Mouse (Mus musculus) neural tube, embryonic 13.5 days (tissue): ENCODE measurements at regions not wholly inside any gene's neighbourhood (a gene's known extent, or its start where the extent isn't known, plus 50 kb on each side); places are given as distances from the start of the nearest gene placed in this dataset.

ENCODE experiments used
- ATAC-seq: fragments of 200-750 bp; cut with Nextera tagmentation; 2 replicates; pipeline ENCODE4 v1.8.0; 2017; ENCODE audit warnings: low read depth, mild to moderate bottlenecking, moderate TSS enrichment, moderate library complexity
- H3K27ac ChIP-seq: fragments of 300-500 bp; sonication (generic); replicated peaks from 2 replicates; pipeline ENCODE4 v1.5.1; 2015; ENCODE audit warnings: moderate library complexity, mild to moderate bottlenecking, inconsistent platforms
- H3K27me3 ChIP-seq: fragments of 300-500 bp; sonication (generic); 2 replicates; pipeline ENCODE4 v1.6.1; 2015; ENCODE audit warnings: mild to moderate bottlenecking, inconsistent platforms
- H3K36me3 ChIP-seq: fragments of 300-500 bp; sonication (generic); 2 replicates; pipeline ENCODE4 v1.6.1; 2015; ENCODE audit warnings: mild to moderate bottlenecking, inconsistent platforms
- H3K4me1 ChIP-seq: fragments of 300-500 bp; sonication (generic); replicated peaks from 2 replicates; pipeline ENCODE4 v1.6.1; 2015; ENCODE audit warnings: inconsistent platforms
- H3K4me2 ChIP-seq: fragments of 300-500 bp; sonication (generic); 2 replicates; pipeline ENCODE4 v1.6.1; 2015; ENCODE audit warnings: inconsistent platforms, mild to moderate bottlenecking, moderate library complexity
- H3K4me3 ChIP-seq: fragments of 300-500 bp; sonication (generic); 2 replicates; pipeline ENCODE4 v1.5.1; 2015; ENCODE audit warnings: mild to moderate bottlenecking, inconsistent platforms
- H3K9ac ChIP-seq: fragments of 300-500 bp; sonication (generic); 2 replicates; pipeline ENCODE4 v1.6.1; 2015; ENCODE audit warnings: moderate library complexity, mild to moderate bottlenecking, inconsistent platforms
- H3K9me3 ChIP-seq: fragments of 300-500 bp; sonication (generic); 2 replicates; pipeline ENCODE4 v1.6.1; 2016; ENCODE audit warnings: inconsistent platforms
- WGBS: fragments of 180-500 bp; shearing (Covaris S2); methylation state at CpG from one replicate; pipeline ENCODE4 v1.1.7; 2015; 5-methylcytosine and 5-hydroxymethylcytosine counted together

DNA sequence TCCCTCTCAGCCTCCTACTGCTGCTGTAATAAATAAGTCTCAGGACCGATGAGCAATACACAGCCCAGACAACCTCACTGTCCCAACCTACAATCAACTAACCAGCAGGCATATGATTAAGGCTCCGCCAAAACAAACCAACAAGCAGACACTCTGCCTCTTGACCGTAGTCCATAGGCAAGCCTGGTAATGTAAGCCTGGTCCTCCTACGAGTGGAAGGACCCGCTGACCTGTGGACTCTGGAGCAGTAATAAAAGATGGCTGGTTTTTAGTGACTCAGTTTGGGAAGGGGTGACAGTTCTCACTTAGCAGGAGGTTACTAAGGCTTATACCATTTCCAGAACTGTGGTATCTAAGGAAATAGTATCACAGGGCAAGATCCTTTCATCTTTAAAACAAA is 53.4 kb downstream of the Gm47996 start:
- 86% methylated on average over 5 of the region's 5 CpGs for WGBS
- Histone ChIP-seq H3K27me3 (no peaks in the 10 kb centered on the region), H3K9me3 (no peaks in the 10 kb centered on the region), H3K27ac (no peak overlapping the region), H3K36me3 (no peaks in the 10 kb centered on the region), H3K4me2 (no peak overlapping the region), H3K9ac (no peak overlapping the region), H3K4me3 (no peak overlapping the region), H3K4me1 (no peaks in the 10 kb centered on the region)
- ATAC-seq = no peak

DNA sequence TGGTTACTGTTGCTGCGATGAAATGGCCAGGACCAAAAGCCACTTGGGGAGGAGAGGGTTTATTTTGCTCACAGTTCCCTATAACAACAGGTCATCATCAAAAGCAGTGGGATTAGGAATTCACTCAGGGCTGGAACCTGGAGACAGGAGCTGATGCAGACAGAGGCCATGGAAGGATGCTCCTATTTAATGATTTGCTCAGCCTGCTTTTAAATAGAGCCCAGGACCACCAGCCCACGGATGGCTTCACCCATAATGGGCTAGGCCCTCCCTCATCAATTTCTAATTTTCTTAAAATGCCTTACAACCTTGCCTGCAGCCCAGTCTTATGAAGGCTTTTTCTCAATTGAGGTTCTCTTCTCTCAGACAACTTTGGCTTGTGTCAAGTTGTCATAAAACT is 53.9 kb downstream of the Gm47996 start:
- Histone ChIP-seq H3K9ac (no peak overlapping the region), H3K4me2 (no peak overlapping the region), H3K4me3 (no peak overlapping the region), H3K9me3 (no peaks in the 10 kb centered on the region), H3K36me3 (no peaks in the 10 kb centered on the region), H3K27me3 (no peaks in the 10 kb centered on the region), H3K27ac (no peak overlapping the region), H3K4me1 (no peaks in the 10 kb centered on the region)
- no peak for ATAC-seq
- 74% methylated on average over 2 of the region's 2 CpGs for WGBS

DNA sequence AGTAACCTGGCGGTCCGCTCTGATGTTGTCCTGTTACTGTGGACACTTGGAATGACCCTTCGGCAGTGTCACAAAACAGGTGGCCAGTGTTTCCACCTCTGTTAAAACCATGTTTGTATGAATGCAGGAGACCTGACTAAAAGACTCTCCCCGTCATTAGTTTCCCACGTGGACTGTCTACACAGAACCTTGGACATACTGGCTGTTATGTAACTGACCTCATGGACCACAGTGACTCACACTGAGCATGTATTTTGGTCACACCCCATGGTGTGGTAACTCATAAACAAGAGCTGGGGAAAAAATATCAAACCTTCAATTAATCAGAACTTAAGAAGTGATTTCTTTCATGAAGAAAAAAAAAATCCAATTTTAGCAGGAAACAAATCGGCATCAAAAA is 54.9 kb downstream of the Gm47996 start:
- no peak overlapping the region for H3K27ac ChIP-seq
- H3K4me1 ChIP-seq = no peaks in the 10 kb centered on the region
- H3K4me2 ChIP-seq = no peak overlapping the region
- no peak overlapping the region for H3K4me3 ChIP-seq
- no peak for ATAC-seq
- H3K9me3 ChIP-seq = no peaks in the 10 kb centered on the region
- 96% methylated on average over 6 of the region's 6 CpGs for whole genome bisulfite sequencing
- H3K36me3 ChIP-seq = no peaks in the 10 kb centered on the region
- H3K9ac ChIP-seq = no peak overlapping the region
- no peaks in the 10 kb centered on the region for H3K27me3 ChIP-seq

DNA sequence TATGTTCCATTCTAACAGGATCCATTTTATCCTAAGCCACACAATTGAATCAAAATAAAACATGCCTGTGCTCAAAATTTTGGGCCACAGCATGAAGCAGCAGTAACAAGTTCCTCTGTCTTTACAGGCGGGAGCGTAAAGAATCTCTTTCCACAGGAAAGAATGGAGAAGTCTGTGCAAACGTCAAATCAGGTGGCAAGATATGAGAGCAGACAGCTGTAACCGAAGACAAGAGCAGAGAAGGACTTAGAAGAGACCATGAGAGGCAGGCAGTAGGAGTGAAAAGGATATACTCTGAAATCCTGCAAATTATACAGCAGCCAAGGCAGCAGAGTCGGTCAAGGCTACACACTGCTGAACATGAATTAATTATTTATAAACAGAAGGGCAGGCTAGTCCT is 55.7 kb downstream of the Gm47996 start:
- no peak for ATAC-seq
- H3K27me3 ChIP-seq = no peaks in the 10 kb centered on the region
- 74% methylated on average over 5 of the region's 5 CpGs for WGBS
- no peaks in the 10 kb centered on the region for H3K36me3 ChIP-seq
- H3K27ac ChIP-seq = no peak overlapping the region
- no peak overlapping the region for H3K4me3 ChIP-seq
- H3K4me1 ChIP-seq = no peaks in the 10 kb centered on the region
- no peaks in the 10 kb centered on the region for H3K9me3 ChIP-seq
- H3K9ac ChIP-seq = no peak overlapping the region
- H3K4me2 ChIP-seq = no peak overlapping the region

DNA sequence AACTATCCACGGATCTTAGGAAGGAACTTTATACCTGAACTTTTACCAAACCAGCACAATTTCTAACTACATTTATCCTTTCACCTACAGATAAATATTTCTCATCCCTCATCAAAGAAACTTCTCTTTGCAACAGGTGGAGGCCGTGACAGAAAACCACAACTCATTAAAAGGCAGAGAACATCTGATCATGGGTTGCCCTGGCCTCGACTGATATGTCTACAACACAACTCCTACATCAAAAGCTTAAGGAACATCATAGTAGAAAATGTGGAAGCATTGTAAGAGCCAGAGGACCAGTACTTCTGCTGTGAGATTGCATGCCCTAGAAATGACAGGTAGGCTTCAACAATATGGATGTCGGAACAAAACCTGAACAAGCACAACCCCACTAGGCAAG is 56.8 kb downstream of the Gm47996 start:
- Histone ChIP-seq H3K36me3 (no peaks in the 10 kb centered on the region), H3K27ac (no peak overlapping the region), H3K4me3 (no peak overlapping the region), H3K9ac (no peak overlapping the region), H3K4me2 (no peak overlapping the region), H3K9me3 (no peaks in the 10 kb centered on the region), H3K4me1 (no peaks in the 10 kb centered on the region), H3K27me3 (no peaks in the 10 kb centered on the region)
- no peak for ATAC-seq
- WGBS = 89% methylated on average over 4 of the region's 4 CpGs

DNA sequence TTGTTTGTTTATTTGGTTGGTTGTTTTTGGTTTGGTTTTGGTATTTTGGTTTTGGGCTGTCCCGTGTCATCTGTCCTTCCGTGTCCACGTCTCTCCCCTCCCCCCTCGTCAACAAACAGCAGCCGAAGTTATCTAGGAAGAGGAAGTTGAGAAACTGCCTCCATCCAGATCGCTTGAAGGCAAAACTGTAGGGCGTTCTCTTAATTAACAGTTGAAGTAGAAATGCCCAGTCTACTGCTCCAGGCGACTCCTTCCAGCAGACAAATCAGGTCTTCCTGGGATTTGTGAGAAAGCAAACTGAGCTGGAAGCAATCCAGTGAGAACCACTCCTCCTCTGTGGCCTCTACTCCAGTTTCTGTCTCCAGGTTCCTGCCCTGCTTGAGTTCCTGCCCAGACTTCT is 60.8 kb downstream of the Gm47996 start:
- H3K36me3 ChIP-seq = no peaks in the 10 kb centered on the region
- WGBS = 90% methylated on average over 8 of the region's 8 CpGs
- H3K4me1 ChIP-seq = no peaks in the 10 kb centered on the region

DNA sequence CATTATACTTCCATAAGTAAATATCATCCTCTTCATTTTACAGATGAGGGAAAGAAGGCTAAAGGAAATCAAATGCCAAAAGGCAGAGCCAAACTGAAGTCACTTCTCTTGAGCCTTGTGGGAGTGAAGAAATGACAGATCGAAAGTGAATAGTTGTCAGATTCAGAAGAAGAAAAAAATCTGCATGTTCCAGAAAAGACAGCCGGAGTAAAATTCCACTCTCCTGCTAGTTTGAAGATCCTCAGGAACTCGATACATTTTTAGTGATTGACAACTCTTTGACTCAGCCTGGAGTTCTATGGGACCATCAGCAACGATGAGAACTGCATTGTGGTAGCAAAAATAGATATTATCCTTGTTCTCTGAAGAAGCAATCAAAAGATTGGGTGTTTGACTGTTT is 64.4 kb downstream of the Gm47996 start:
- Histone ChIP-seq H3K27me3 (no peaks in the 10 kb centered on the region), H3K9ac (no peak overlapping the region), H3K27ac (no peak overlapping the region), H3K4me2 (no peak overlapping the region), H3K4me3 (no peak overlapping the region), H3K36me3 (no peaks in the 10 kb centered on the region), H3K9me3 (no peaks in the 10 kb centered on the region), H3K4me1 (no peaks in the 10 kb centered on the region)
- 92% methylated on average over 4 of the region's 4 CpGs for WGBS
- no peak for ATAC-seq

More for the DNA sequence above, 60.8 kb downstream of the Gm47996 start:
- Histone ChIP-seq H3K4me2 (no peak overlapping the region), H3K9me3 (no peaks in the 10 kb centered on the region), H3K4me3 (no peak overlapping the region), H3K27me3 (no peaks in the 10 kb centered on the region), H3K27ac (no peak overlapping the region), H3K9ac (no peak overlapping the region)
- no peak for ATAC-seq

DNA sequence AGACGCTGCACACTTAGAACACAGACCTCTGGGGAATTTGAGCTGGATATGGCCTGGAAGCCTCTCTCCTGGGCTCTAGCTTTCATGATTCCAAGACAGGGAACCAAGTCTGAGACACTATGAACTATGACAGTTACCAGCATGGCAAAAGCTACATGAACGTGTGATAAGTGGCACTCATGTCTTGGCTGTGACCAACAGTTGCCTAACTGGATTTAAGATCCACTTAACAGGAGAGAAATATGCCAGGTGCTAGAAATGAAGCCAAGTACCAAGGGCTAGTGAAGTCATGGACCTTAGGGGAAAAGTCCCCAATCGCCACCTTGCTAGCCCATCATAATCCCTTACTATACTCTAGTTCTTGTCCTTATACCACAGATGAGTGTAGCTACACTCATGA is 65.7 kb downstream of the Gm47996 start:
- 0 out of 2 replicates have a peak, but pooled peaks cover 3% of the 10 kb centered on the region for H3K9me3 ChIP-seq
- H3K4me3 ChIP-seq = no peak overlapping the region
- no peak for ATAC-seq
- H3K4me1 ChIP-seq = no peaks in the 10 kb centered on the region
- WGBS = 90% methylated on average over 3 of the region's 3 CpGs
- H3K36me3 ChIP-seq = no peaks in the 10 kb centered on the region
- no peak overlapping the region for H3K4me2 ChIP-seq
- no peak overlapping the region for H3K9ac ChIP-seq
- H3K27ac ChIP-seq = no peak overlapping the region
- H3K27me3 ChIP-seq = no peaks in the 10 kb centered on the region

DNA sequence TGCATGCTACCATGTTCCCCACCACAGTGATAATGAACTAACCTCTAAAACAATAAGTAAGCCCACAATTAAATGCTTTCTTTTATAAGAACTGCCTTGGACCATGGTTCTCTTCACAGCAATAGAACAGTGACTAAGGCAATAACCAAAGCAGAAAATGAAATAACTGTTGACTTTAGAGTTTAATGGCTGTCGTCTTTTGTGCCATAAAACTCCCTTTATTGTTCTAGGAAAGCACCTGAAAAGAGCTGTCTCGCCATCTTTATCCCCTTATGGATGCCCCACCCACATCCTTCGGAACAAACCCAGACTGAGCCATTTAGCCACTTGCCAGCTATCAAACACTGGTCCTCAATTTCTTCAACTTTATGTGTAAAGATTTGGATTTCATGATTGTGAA is 64.3 kb upstream of the Ivns1abp start:
- H3K4me3 ChIP-seq = no peak overlapping the region
- no peak for ATAC-seq
- 50% methylated on average over 3 of the region's 3 CpGs for WGBS

DNA sequence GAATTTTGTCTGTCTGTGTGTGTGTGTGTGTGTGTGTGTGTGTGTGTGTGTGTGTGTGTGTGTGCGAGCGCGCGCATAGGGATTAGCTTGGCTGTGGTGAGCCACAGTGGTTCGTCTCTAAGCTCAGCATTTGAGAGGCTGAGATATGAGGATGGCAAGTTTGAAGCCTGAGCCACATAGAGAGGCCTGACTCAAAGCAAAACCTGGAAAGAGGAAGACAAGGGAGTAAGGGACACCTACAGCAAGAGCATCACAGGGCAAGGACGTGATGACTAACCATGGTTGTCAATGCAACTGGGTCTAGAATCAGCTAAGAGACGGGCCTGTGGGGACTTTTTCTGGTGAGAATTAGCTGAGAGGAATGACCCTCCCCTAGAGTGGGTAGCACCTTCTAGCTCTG is 59.2 kb upstream of the Ivns1abp start:
- ATAC-seq = no peak
- no peaks in the 10 kb centered on the region for H3K9me3 ChIP-seq
- no peak overlapping the region for H3K4me3 ChIP-seq
- no peak overlapping the region for H3K4me2 ChIP-seq
- no peak overlapping the region for H3K27ac ChIP-seq
- H3K4me1 ChIP-seq = no peaks in the 10 kb centered on the region
- WGBS = 90% methylated on average over 7 of the region's 7 CpGs
- no peak overlapping the region for H3K9ac ChIP-seq
- H3K36me3 ChIP-seq = no peaks in the 10 kb centered on the region
- H3K27me3 ChIP-seq = no peaks in the 10 kb centered on the region

More for the DNA sequence above, 64.3 kb upstream of the Ivns1abp start:
- Histone ChIP-seq H3K36me3 (no peaks in the 10 kb centered on the region), H3K27ac (no peak overlapping the region), H3K9me3 (0 out of 2 replicates have a peak, but pooled peaks cover 3% of the 10 kb centered on the region), H3K27me3 (no peaks in the 10 kb centered on the region), H3K9ac (no peak overlapping the region), H3K4me1 (no peaks in the 10 kb centered on the region), H3K4me2 (no peak overlapping the region)

DNA sequence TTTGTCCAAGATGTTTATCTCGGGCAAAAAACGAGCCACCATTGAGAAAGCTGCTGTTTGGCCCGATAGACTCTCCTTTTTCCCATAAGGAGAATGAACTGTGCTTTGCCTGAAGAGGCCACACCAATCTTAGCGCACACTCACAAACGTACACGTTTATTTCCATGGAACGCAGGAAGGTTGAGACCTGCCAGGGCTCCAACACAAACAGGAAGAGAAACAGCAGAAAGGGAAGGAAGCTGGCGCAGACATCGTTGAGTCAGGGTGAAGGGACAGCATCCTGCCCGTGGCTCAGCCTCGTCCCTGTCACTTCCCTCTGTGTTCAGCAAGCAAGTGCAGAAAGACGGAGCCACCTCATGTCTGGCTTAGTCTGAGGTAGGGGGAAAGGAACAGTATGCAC is 56.8 kb upstream of the Ivns1abp start:
- H3K27ac ChIP-seq = no peak overlapping the region
- H3K4me3 ChIP-seq = no peak overlapping the region
- no peaks in the 10 kb centered on the region for H3K4me1 ChIP-seq
- ATAC-seq = peak; percentile 27; the same call in 1 of the 2 replicates
- no peaks in the 10 kb centered on the region for H3K27me3 ChIP-seq
- H3K9me3 ChIP-seq = no peaks in the 10 kb centered on the region
- no peak overlapping the region for H3K4me2 ChIP-seq
- no peak overlapping the region for H3K9ac ChIP-seq
- no peaks in the 10 kb centered on the region for H3K36me3 ChIP-seq
- WGBS = 83% methylated on average over 12 of the region's 12 CpGs

DNA sequence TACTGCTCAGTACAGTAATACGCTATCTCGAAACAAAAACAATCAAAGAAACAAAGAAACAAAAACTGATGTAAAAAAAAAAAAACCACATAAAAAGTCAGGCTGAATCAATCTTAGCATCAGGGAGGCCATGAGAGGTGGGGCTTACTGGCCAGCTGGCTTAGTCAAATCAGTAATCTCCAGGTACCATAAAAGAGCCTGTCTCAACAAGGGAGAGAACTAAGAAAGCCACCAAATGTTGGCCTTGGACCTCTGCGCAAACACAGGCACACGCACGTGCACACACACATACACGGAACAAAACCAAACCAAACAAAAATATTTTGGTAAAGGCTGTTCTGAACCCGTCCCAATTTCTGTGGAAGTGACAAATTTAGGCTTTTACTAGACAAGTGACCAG is 55.2 kb upstream of the Ivns1abp start:
- no peaks in the 10 kb centered on the region for H3K9me3 ChIP-seq
- H3K4me1 ChIP-seq = no peaks in the 10 kb centered on the region
- H3K9ac ChIP-seq = no peak overlapping the region
- no peak overlapping the region for H3K4me2 ChIP-seq
- no peak overlapping the region for H3K27ac ChIP-seq
- no peaks in the 10 kb centered on the region for H3K27me3 ChIP-seq
- ATAC-seq = no peak
- no peak overlapping the region for H3K4me3 ChIP-seq
- 91% methylated on average over 7 of the region's 7 CpGs for WGBS
- no peaks in the 10 kb centered on the region for H3K36me3 ChIP-seq

DNA sequence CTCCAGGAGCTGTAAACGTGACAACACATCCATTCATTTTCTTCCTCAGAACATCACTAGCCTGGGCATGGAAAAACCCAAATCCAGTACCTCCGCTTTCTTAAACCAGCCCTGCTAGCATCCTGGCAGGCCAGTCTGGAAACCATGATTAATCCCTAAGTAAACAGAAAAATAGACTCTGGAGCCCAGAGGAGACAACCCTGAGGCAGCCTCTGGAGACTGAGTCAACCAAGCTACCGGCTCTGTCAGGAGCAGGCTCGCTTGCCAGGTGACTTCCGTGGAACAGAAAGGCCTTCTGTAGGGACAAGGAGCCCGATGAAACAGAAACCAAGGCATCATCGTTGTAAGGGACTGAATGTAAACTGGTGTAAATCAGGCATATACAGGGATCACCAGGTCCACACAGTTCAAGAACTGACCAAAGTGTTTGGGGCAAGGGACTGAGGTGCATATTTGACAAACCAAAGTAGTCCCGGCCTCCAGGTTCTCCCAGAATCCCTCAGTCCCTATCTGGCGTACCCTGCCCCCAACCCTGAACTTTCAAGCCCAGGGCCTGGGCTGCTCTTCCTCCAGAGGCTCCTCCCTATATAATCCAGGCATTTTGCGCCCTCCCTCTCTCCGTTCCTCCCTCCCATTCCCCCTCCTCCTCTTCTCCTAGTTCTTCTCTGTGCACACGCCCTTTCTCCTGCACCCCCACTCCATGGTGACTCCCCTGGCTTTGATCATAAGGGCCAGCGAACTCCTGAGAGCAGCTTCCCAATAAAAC is 54.6 kb upstream of the Ivns1abp start:
- WGBS = 86% methylated on average over 13 of the region's 13 CpGs
- Histone ChIP-seq H3K9ac (no peak overlapping the region), H3K27me3 (no peaks in the 10 kb centered on the region), H3K4me3 (no peak overlapping the region), H3K4me1 (no peaks in the 10 kb centered on the region), H3K36me3 (no peaks in the 10 kb centered on the region), H3K9me3 (no peaks in the 10 kb centered on the region), H3K27ac (no peak overlapping the region), H3K4me2 (no peak overlapping the region)
- no peak for ATAC-seq
